Mouse (Mus musculus) 416B (cell line): ENCODE measurements around the gene Il22ra2.

Experiments used
- DNase-seq: peaks from one replicate; pipeline ENCODE4 v3.0.0; 2011; ENCODE audit warnings: low read depth

Gene Il22ra2

DNA sequence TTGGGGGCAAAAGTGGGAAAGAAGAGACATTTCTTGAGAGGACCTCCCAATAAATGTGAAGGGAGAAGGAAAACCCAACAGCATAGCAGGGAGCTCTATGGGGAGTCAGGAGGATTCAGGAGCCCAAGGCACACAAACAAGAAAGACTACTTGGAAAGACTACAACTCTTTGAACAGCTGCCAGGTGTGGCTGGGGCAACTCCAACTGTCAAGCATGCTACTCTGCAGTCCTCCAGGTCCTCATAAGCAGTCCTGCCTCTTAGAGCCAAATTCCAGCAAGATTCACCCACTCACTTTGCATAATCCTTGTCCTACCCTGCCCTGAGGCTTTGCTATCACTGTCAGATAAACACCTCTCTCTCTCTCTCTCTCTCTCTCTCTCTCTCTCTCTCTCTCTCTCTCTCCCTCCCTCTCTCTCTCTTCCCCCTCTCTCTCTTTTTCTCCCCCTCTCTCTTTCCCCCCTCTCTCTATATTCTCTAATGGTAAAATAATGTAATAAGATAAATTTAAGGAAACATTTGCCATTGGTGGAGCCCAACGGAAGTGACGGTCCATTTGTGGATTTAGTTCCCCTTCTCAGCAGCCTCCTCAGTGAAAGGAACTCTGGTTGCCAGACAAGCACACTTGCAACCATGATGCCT, at the start of gene Il22ra2:
Gene Il22ra2 (plus strand): TSS at position 591 of the 641 bp plus-strand sequence.
- no peak for DNase-seq

GRCm38 (mm10) chr10:19577571-19577970, 44.2 kb upstream of the Il22ra2 start:
- DNase-seq = peak; percentile 87

DNA sequence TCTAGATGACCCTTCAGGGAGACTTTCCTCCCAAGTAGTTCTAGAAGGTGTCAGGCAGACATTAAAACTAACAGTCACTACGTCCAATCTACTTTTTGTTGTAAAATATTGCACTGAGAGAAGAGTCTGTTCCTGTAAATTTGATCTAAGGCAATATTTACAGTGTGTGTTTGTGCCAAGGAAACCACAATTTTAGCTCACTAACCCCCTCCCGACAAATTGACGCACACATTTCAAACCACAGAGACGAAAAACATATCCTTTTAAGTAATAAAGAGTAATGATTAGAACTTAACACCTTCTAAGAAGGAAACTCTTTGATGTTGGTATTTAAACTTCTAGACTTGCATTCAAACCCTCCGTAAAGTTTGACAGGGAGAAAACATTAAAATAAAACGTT, 43.8 kb upstream of the Il22ra2 start:
- DNase-seq = peak; percentile 75

- DNase-seq = peak; percentile 63
These were observed 43.3 kb upstream of the Il22ra2 start for GRCm38 (mm10) chr10:19578409-19578986.

DNA sequence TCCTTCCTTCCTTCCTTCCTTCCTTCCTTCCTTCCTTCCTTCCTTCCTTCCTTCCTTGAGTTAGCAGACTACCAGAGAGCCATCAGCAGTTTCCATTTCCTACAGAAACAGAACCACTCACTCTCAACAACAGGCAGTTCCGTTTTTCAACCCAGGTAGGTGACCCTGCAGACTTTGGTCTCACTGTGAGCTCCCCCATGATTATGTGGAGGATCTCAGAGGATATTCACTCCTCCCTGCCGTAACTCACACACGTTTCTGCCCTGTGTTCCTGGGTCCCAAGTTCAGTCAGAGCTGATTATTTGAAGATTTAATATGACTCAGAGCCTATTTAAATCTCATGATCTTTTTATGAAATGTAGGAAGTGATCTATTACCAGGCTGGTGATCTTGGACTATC, 41.1 kb upstream of the Il22ra2 start:
- no peak for DNase-seq

DNA sequence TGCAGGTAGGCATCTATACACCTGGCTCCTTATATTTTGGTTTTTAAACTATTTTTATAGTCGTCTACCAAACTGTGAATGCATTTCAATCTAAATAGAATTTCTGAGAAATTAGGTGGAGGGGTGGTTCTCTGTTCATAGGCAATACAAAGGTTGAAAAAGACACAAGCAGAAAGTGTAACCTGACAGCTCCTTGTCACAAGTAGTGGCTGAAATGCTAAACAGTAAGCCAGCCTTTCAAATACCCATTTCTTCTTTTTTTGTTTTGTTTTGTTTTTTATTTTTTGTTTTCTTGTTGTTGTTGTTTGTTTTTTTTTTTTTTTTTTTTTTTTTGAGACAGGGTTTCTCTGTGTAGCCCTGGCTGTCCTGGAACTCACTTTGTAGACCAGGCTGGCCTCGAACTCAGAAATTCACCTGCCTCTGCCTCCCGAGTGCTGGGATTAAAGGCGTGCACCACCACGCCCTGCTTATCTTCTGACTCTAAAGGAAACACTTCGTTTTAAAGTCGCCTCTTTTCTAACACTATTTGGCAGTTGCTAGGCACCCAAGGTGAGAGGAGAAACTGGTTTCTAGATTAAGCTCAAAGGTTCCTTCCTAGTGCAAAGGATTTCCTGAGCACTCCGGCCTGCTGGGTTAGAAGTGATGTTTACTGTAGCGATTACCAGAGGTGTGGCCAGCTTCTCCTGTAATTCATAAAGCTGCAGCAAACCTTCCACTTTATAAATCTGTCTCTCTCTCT, 39.8 kb upstream of the Il22ra2 start:
- DNase-seq = peak; percentile 78

GRCm38 (mm10) chr10:19582806-19583430, 38.9 kb upstream of the Il22ra2 start:
- DNase-seq = peak; percentile 41

GRCm38 (mm10) chr10:19584064-19584463, 37.7 kb upstream of the Il22ra2 start:
- DNase-seq = peak; percentile 34

DNA sequence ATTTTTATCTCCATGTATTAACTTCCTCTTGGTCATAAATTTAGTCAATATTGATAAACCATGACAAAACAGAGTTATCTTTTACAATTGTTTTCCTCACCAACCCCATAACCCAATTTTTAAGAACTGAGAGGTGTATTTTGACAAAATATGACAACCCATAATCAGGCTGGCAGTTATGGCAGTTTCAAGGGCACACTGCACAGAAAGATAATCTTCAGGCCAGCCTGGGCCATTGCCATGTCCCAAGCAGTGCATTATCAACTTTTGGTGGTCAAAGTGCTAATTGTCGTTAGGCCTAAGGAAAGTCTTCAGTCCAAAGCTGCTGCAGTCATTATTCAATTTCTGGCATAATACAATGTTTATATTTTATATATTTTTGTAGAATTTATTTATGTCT, 37.0 kb upstream of the Il22ra2 start:
- no peak for DNase-seq

DNA sequence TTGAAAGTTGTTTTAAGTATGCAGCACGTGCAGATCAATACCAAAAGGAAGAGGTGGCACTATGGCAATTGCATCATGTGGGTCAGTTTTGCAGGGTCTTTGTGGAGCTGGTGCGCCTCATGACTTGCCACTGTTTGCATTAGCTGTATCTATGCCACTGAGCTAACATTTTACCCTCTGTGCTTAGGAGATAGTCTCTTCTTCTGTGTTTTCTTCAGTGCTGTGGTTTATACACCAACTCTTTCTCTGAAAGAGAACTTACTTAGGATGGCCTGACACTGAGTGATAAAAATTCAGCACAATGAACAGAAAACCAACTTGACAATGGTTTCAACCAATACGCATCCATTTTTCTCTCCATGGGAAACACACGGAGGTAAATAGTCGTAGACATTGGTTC, 35.9 kb upstream of the Il22ra2 start:
- no peak for DNase-seq

GRCm38 (mm10) chr10:19587281-19587680, 34.5 kb upstream of the Il22ra2 start:
- no peak for DNase-seq

DNA sequence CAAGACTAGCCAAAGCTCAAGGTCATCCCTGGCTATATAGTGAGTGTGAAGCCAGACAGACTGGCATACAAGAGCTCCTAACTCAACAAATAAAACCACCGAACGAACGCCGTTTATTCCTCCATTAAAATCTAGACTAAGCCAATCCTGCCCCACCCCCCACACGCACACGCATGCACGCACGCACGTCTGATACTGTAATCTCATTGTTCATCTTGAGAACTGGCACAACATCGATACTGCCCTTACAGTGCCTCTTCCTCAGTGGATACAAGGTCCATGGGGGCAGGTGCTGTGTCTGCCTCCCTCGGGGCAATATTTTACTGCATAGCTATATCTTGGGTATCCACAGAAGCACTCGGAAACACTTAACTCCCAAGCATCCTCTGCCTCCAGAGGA, 32.2 kb upstream of the Il22ra2 start:
- no peak for DNase-seq

- DNase-seq = no peak
These were observed 30.5 kb upstream of the Il22ra2 start for GRCm38 (mm10) chr10:19591286-19591640.

DNA sequence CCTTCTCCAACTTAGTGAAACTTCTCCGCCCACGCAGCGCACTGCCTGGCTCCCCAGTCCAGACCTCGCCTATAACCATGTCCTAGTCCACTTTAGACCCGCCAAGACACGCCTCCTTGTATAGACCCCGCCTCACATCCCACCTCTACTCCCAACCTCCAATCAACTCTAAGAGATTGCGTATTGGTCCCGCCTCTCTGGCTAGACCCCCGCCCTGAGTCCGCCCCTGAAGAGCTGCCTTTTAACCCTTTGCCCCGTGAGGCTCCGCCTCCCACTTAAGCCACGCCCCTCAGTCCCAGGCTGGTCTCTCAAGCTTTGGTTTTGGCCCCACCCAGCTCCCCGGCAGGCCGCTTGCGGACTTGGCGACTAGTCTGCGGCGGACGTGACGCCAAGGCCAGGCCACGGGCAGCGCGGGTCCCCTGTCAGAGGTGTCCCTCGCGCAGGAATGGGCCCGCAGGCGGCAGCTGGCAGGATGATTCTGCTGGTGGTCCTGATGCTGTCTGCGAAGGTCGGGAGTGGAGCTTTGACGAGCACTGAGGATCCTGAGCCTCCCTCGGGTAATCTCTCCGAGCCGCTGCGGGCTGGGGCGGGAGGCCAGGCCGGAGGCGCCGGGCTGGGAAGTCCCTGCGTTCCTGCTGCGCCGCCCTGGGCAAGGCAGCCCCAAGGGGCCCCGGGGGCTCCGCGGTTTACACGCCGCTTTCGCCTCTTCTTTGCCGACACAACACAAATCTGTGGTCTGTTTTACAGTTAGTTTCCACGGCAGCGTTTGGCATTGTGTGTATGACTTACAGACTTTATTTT, 30.0 kb upstream of the Il22ra2 start, which contains the start of gene Ifngr1:
Gene Ifngr1 (plus strand): TSS at position 309 of the 801 bp plus-strand sequence.
- peak; percentile 100 for DNase-seq

GRCm38 (mm10) chr10:19592556-19592955, 29.2 kb upstream of the Il22ra2 start:
- no peak for DNase-seq

DNA sequence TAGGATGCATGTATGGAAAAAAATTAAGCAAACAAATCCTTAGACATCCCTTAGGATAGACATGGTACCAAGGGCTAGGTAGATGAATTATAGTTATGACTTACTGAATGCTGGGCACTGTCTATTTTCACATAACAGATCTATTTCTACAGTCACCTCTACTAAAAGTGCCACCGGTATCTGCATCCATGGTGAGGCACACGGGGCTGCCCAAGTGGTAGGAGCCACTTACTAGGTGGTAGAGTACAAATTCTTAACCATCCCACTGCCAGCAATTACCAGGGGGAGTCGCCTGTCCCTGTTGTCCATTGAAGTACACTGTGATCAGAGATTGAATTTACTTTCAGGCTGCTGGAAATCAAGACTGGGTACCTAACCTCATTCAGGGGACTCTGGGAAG, 28.5 kb upstream of the Il22ra2 start:
- no peak for DNase-seq

DNA sequence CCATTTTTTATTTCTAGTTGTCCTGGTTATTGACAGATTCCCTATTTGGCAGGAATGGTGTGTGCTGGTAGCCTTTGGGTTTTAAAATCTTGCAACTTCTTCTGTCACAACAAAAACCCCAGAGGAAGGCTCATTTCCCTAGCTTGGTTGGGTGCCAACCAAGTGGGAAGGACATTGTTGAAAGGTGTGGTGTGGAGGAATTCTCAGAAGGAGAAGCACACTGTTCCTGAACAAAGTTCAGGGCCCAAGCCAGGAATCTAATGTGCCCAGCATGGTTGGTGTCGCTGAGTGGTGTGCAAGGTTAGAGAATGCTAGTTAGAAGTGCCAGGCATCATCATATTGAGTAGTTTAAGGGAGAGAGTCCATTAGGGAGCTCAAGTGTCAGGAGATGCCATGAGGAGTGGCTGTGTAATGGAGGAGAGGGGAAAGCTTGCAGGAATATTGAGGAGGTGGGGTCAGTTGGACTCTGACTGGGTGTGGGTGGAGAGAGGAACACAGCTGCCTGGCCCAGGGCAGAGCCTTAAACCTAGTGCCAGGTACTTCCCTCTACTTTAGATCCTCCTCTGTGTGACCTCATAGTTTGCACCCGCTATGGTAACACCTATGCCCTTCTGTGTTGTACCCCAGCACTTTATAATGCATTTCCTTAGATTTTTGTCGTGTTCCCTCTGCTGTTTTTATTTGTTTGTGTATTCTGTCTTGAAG, 27.4 kb upstream of the Il22ra2 start:
- peak; percentile 29 for DNase-seq

- no peak for DNase-seq
These were observed 24.9 kb upstream of the Il22ra2 start for GRCm38 (mm10) chr10:19596866-19597265.

GRCm38 (mm10) chr10:19598091-19598490, 23.7 kb upstream of the Il22ra2 start:
- peak; percentile 64 for DNase-seq

GRCm38 (mm10) chr10:19599331-19600092, 22.3 kb upstream of the Il22ra2 start:
- DNase-seq = no peak

- no peak for DNase-seq
These were observed 21.7 kb upstream of the Il22ra2 start for GRCm38 (mm10) chr10:19600093-19600420.
